Mouse (Mus musculus) forebrain, postnatal 0 days (tissue): ENCODE results near the gene Znhit2. TPM values are rescaled to one million over a fixed set of nuclear protein-coding genes. Genes with fewer than 3 reads are reported as not detected.

Source experiments
- ATAC-seq: fragments of 200-750 bp; cut with Nextera tagmentation; 2 replicates; pipeline ENCODE4 v1.8.0; 2017; ENCODE audit warnings: mild to moderate bottlenecking, moderate library complexity
- DNase-seq: peaks from one replicate; pipeline ENCODE4 v3.0.0-alpha.2; 2015
- H3K27ac ChIP-seq: fragments of 300-500 bp; sonication (generic); 2 replicates; pipeline ENCODE4 v1.5.1; 2014; ENCODE audit warnings: low read depth, mild to moderate bottlenecking, antibody characterized with exemption, low read length, moderate library complexity, mixed read lengths
- H3K27me3 ChIP-seq: fragments of 300-500 bp; sonication (generic); 2 replicates; pipeline ENCODE4 v1.6.1; 2014; ENCODE audit warnings: mild to moderate bottlenecking, low read length, mixed read lengths; ENCODE audit not compliant: insufficient read depth
- H3K36me3 ChIP-seq: fragments of 300-500 bp; sonication (generic); 2 replicates; pipeline ENCODE4 v1.6.1; 2014; ENCODE audit warnings: mild to moderate bottlenecking, moderate library complexity; ENCODE audit not compliant: insufficient read depth
- H3K4me1 ChIP-seq: fragments of 300-500 bp; sonication (generic); 2 replicates; pipeline ENCODE4 v1.6.1; 2014; ENCODE audit warnings: antibody characterized with exemption; ENCODE audit not compliant: insufficient read depth
- H3K4me2 ChIP-seq: fragments of 300-500 bp; sonication (generic); 2 replicates; pipeline ENCODE4 v1.6.1; 2014; ENCODE audit warnings: low read depth, mild to moderate bottlenecking, moderate library complexity
- H3K4me3 ChIP-seq: fragments of 300-500 bp; sonication (generic); 2 replicates; pipeline ENCODE4 v1.5.1; 2014; ENCODE audit warnings: low read depth, low read length, mixed read lengths
- H3K9ac ChIP-seq: fragments of 300-500 bp; sonication (generic); 2 replicates; pipeline ENCODE4 v1.6.1; 2014; ENCODE audit warnings: mild to moderate bottlenecking
- H3K9me3 ChIP-seq: fragments of 300-500 bp; sonication (generic); 2 replicates; pipeline ENCODE4 v1.6.1; 2016; ENCODE audit warnings: low read length
- CTCF ChIP-seq: sonication (generic); IDR thresholded peaks from 2 replicates; pipeline ENCODE4 v1.5.1; 2016; ENCODE audit warnings: antibody characterized with exemption, control low read depth, low read depth
- WGBS: fragments of 180-500 bp; shearing (Covaris S2); extraction: QIAGEN DNeasy Blood & Tissue Kit; methylation state at CpG from one replicate; pipeline ENCODE4 v1.1.7; 2014; 5-methylcytosine and 5-hydroxymethylcytosine counted together
- microRNA-seq, 2 experiments: library from miRNA; unstranded; fragments of <30 nt; microRNA quantifications; one replicate each; pipeline ENCODE4; 2016
- polyA plus RNA-seq: library from polyadenylated mRNA; unstranded; fragments of >200 nt; fragmentation: Nextera tagmentation; extraction: Ambion mirVana; gene quantifications from 2 replicates; pipeline ENCODE4 v1.2.1, GENCODE M21; 2015
- total RNA-seq: library from RNA; depleted of rRNA; stranded (reverse); fragments of >200 nt; gene quantifications from 2 replicates; pipeline ENCODE4 v1.2.3, GENCODE M21; 2014; rRNA removed

The Znhit2 gene
- total and polyA plus RNA-seq, 2 experiments from 2014 or later: 46.1 to 50.8 TPM

- 89% methylated on average over 7 of the region's 7 CpGs for WGBS
- Histone ChIP-seq H3K9me3 (no peaks in the 10 kb centered on the region), H3K4me2 (no peak within 1 kb of the TSS), H3K27me3 (no peaks in the 10 kb centered on the region), H3K36me3 (no peaks in the 10 kb centered on the region), H3K27ac (no peak within 1 kb of the TSS), H3K4me3 (no peak within 1 kb of the TSS), H3K9ac (no peak within 1 kb of the TSS), H3K4me1 (no peaks in the 10 kb centered on the region)
- no peak for TF ChIP-seq CTCF
- DNase-seq: no peak
- ATAC-seq: no peak
These were observed 44.6 kb downstream of the Znhit2 start, which contains the start of gene Naaladl1 for GRCm38 (mm10) chr19:6105586-6105985. Naaladl1 (plus strand) TSS chr19:6105782.

Small RNA genes within 50 kb of the gene (microRNA-seq; reads per million reads assigned to microRNA genes)
- 1.1 to 1.9 reads per million in 2 experiments for gene Mir6988

Other genes starting within 250 kb of the Znhit2 start
- gene Frmd8, start 185.9 kb upstream of the Znhit2 start, total RNA-seq: 8.5 and 13.3 TPM in 2 replicates
- 9.0 and 10.3 TPM in 2 replicates for gene Frmd8, start 185.9 kb upstream of the Znhit2 start, polyA plus RNA-seq
- 2.2 and 2.6 TPM in 2 replicates for gene Slc25a45, start 183.4 kb upstream of the Znhit2 start, total RNA-seq
- gene Slc25a45, start 183.4 kb upstream of the Znhit2 start, polyA plus RNA-seq: 2.0 and 2.9 TPM in 2 replicates
- 9.9 and 14.2 TPM in 2 replicates for gene Tigd3, start 167.0 kb upstream of the Znhit2 start, total RNA-seq
- gene Tigd3, start 167.0 kb upstream of the Znhit2 start, polyA plus RNA-seq: 8.6 and 10.2 TPM in 2 replicates
- gene Dpf2, start 148.2 kb upstream of the Znhit2 start, total RNA-seq: 52.8 and 64.5 TPM in 2 replicates
- gene Dpf2, start 148.2 kb upstream of the Znhit2 start, polyA plus RNA-seq: 56.8 and 60.1 TPM in 2 replicates
- 13.3 and 18.4 TPM in 2 replicates for gene Cdc42ep2, start 136.4 kb upstream of the Znhit2 start, total RNA-seq
- gene Cdc42ep2, start 136.4 kb upstream of the Znhit2 start, polyA plus RNA-seq: 13.5 and 15.6 TPM in 2 replicates
- gene Pola2, start 97.0 kb upstream of the Znhit2 start, total RNA-seq: 12.4 and 18.1 TPM in 2 replicates
- 13.7 and 15.3 TPM in 2 replicates for gene Pola2, start 97.0 kb upstream of the Znhit2 start, polyA plus RNA-seq
- not detected in 2 replicates for gene Slc22a20, start 75.0 kb upstream of the Znhit2 start, total RNA-seq
- gene Slc22a20, start 75.0 kb upstream of the Znhit2 start, polyA plus RNA-seq: not detected in 2 replicates
- gene Capn1, start 45.3 kb upstream of the Znhit2 start, total RNA-seq: 5.5 and 7.7 TPM in 2 replicates
- gene Capn1, start 45.3 kb upstream of the Znhit2 start, polyA plus RNA-seq: 3.0 and 3.3 TPM in 2 replicates
- 15.8 and 23.7 TPM in 2 replicates for gene Syvn1, start 14.6 kb upstream of the Znhit2 start, total RNA-seq
- 24.7 and 27.7 TPM in 2 replicates for gene Syvn1, start 14.6 kb upstream of the Znhit2 start, polyA plus RNA-seq
- 47.1 and 50.8 TPM in 2 replicates for gene Mrpl49, start 3.4 kb upstream of the Znhit2 start, total RNA-seq
- 54.4 and 55.7 TPM in 2 replicates for gene Mrpl49, start 3.4 kb upstream of the Znhit2 start, polyA plus RNA-seq
- gene Fau, start 3.3 kb upstream of the Znhit2 start, total RNA-seq: 1,002 and 1,178 TPM in 2 replicates
- gene Fau, start 3.3 kb upstream of the Znhit2 start, polyA plus RNA-seq: 610 and 775 TPM in 2 replicates
- 70.6 and 79.6 TPM in 2 replicates for gene Tm7sf2, start 7.2 kb downstream of the Znhit2 start, total RNA-seq
- gene Tm7sf2, start 7.2 kb downstream of the Znhit2 start, polyA plus RNA-seq: 37.1 and 43.3 TPM in 2 replicates
- 93.0 and 96.8 TPM in 2 replicates for gene Vps51, start 16.0 kb downstream of the Znhit2 start, total RNA-seq
- 78.6 and 93.7 TPM in 2 replicates for gene Vps51, start 16.0 kb downstream of the Znhit2 start, polyA plus RNA-seq
- gene Tmem262, start 18.8 kb downstream of the Znhit2 start, total RNA-seq: not detected in 2 replicates
- not detected in 2 replicates for gene Tmem262, start 18.8 kb downstream of the Znhit2 start, polyA plus RNA-seq
- 0.69 TPM in 1 of 2 replicates, not detected in the other for gene Gm28374, start 21.1 kb downstream of the Znhit2 start, total RNA-seq
- gene Gm28374, start 21.1 kb downstream of the Znhit2 start, polyA plus RNA-seq: 0.57 and 0.68 TPM in 2 replicates
- 63.4 and 63.9 TPM in 2 replicates for gene Zfpl1, start 23.8 kb downstream of the Znhit2 start, total RNA-seq
- 100 and 114 TPM in 2 replicates for gene Zfpl1, start 23.8 kb downstream of the Znhit2 start, polyA plus RNA-seq
- 2.2 and 3.0 TPM in 2 replicates for gene Cdca5, start 23.8 kb downstream of the Znhit2 start, total RNA-seq
- 4.7 TPM in 2 replicates for gene Cdca5, start 23.8 kb downstream of the Znhit2 start, polyA plus RNA-seq
- not detected in 2 replicates for gene AC131692.1, start 33.2 kb downstream of the Znhit2 start, total RNA-seq
- not detected in 2 replicates for gene AC131692.1, start 33.2 kb downstream of the Znhit2 start, polyA plus RNA-seq
- 0.14 and 0.15 TPM in 2 replicates for gene Naaladl1, start 44.6 kb downstream of the Znhit2 start, total RNA-seq
- gene Naaladl1, start 44.6 kb downstream of the Znhit2 start, polyA plus RNA-seq: 0.39 and 0.51 TPM in 2 replicates
- gene Sac3d1, start 57.5 kb downstream of the Znhit2 start, total RNA-seq: 44.8 and 67.7 TPM in 2 replicates
- gene Sac3d1, start 57.5 kb downstream of the Znhit2 start, polyA plus RNA-seq: 60.8 and 61.5 TPM in 2 replicates
- 46.1 and 57.0 TPM in 2 replicates for gene Snx15, start 67.1 kb downstream of the Znhit2 start, total RNA-seq
- 58.0 and 60.5 TPM in 2 replicates for gene Snx15, start 67.1 kb downstream of the Znhit2 start, polyA plus RNA-seq
- gene Batf2, start 79.8 kb downstream of the Znhit2 start, total RNA-seq: not detected in 2 replicates
- gene Batf2, start 79.8 kb downstream of the Znhit2 start, polyA plus RNA-seq: not detected in 2 replicates
- 60.6 and 63.8 TPM in 2 replicates for gene Arl2, start 80.4 kb downstream of the Znhit2 start, total RNA-seq
- gene Arl2, start 80.4 kb downstream of the Znhit2 start, polyA plus RNA-seq: 111 and 118 TPM in 2 replicates
- not detected in 2 replicates for gene Majin, start 123.2 kb downstream of the Znhit2 start, total RNA-seq
- not detected in 2 replicates for gene Majin, start 123.2 kb downstream of the Znhit2 start, polyA plus RNA-seq
- gene Gpha2, start 165.2 kb downstream of the Znhit2 start, total RNA-seq: not detected in 2 replicates
- 0.50 TPM in 1 of 2 replicates, not detected in the other for gene Gpha2, start 165.2 kb downstream of the Znhit2 start, polyA plus RNA-seq
- gene Ppp2r5b, start 174.7 kb downstream of the Znhit2 start, total RNA-seq: 196 and 203 TPM in 2 replicates
- 144 and 159 TPM in 2 replicates for gene Ppp2r5b, start 174.7 kb downstream of the Znhit2 start, polyA plus RNA-seq
- 21.0 and 26.7 TPM in 2 replicates for gene Atg2a, start 180.5 kb downstream of the Znhit2 start, total RNA-seq
- 5.9 and 7.6 TPM in 2 replicates for gene Atg2a, start 180.5 kb downstream of the Znhit2 start, polyA plus RNA-seq
- gene Ehd1, start 215.5 kb downstream of the Znhit2 start, total RNA-seq: 91.9 and 120 TPM in 2 replicates
- gene Ehd1, start 215.5 kb downstream of the Znhit2 start, polyA plus RNA-seq: 69.9 and 75.4 TPM in 2 replicates
- gene Cdc42bpg, start 245.3 kb downstream of the Znhit2 start, total RNA-seq: 3.1 and 4.7 TPM in 2 replicates
- gene Cdc42bpg, start 245.3 kb downstream of the Znhit2 start, polyA plus RNA-seq: 0.11 and 0.23 TPM in 2 replicates